Mouse (Mus musculus) WW6 (cell line): Measurements from ENCODE around the gene Dnajc6.

ENCODE experiments used
- DNase-seq: peaks from one replicate; pipeline ENCODE4 v3.0.0-alpha.2; 2013; ENCODE audit warnings: low read depth, low spot score

The Dnajc6 gene

GRCm38 (mm10) chr4:101496534-101497237, at the start of gene Dnajc6:
Gene Dnajc6 (plus strand): TSS chr4:101496648.
- no peak for DNase-seq

- DNase-seq, result no peak
These were observed 47.7 kb upstream of the Dnajc6 start for GRCm38 (mm10) chr4:101448701-101449100.

GRCm38 (mm10) chr4:101449344-101449743, 47.1 kb upstream of the Dnajc6 start:
- DNase-seq, result no peak

- DNase-seq, result no peak
These were observed 46.2 kb upstream of the Dnajc6 start for GRCm38 (mm10) chr4:101450150-101450780.

GRCm38 (mm10) chr4:101451089-101451488, 45.4 kb upstream of the Dnajc6 start:
- no peak for DNase-seq

- no peak for DNase-seq
These were observed 43.6 kb upstream of the Dnajc6 start for GRCm38 (mm10) chr4:101452829-101453228.

GRCm38 (mm10) chr4:101457176-101457575, 39.3 kb upstream of the Dnajc6 start:
- DNase-seq, result no peak

- no peak for DNase-seq
These were observed 38.1 kb upstream of the Dnajc6 start for GRCm38 (mm10) chr4:101458341-101458740.

GRCm38 (mm10) chr4:101459358-101459757, 37.1 kb upstream of the Dnajc6 start:
- DNase-seq, result no peak

- DNase-seq, result no peak
These were observed 36.3 kb upstream of the Dnajc6 start for GRCm38 (mm10) chr4:101460114-101460513.

- DNase-seq, result no peak
These were observed 34.4 kb upstream of the Dnajc6 start for GRCm38 (mm10) chr4:101462065-101462464.

- no peak for DNase-seq
These were observed 30.2 kb upstream of the Dnajc6 start for GRCm38 (mm10) chr4:101466264-101466663.

- DNase-seq, result no peak
These were observed 27.2 kb upstream of the Dnajc6 start for GRCm38 (mm10) chr4:101469242-101469641.

GRCm38 (mm10) chr4:101470543-101470942, 25.9 kb upstream of the Dnajc6 start:
- DNase-seq, result no peak

GRCm38 (mm10) chr4:101472767-101473166, 23.7 kb upstream of the Dnajc6 start:
- DNase-seq, result no peak

- no peak for DNase-seq
These were observed 6.0 kb upstream of the Dnajc6 start for GRCm38 (mm10) chr4:101490320-101490917.

GRCm38 (mm10) chr4:101491704-101492103, 4.7 kb upstream of the Dnajc6 start:
- no peak for DNase-seq

- DNase-seq, result no peak
These were observed 2.7 kb upstream of the Dnajc6 start for GRCm38 (mm10) chr4:101493611-101494197.

GRCm38 (mm10) chr4:101496188-101496533, 287 bp upstream of the Dnajc6 start:
- no peak for DNase-seq

- DNase-seq, result no peak
These were observed 888 bp downstream of the Dnajc6 start for GRCm38 (mm10) chr4:101497336-101497735.

- DNase-seq, result no peak
These were observed 8.1 kb downstream of the Dnajc6 start for GRCm38 (mm10) chr4:101504470-101505007.

- no peak for DNase-seq
These were observed 9.5 kb downstream of the Dnajc6 start for GRCm38 (mm10) chr4:101505966-101506365.
